Mouse (Mus musculus): Measurements from ENCODE around the gene Prickle1.

The Prickle1 gene

DNA sequence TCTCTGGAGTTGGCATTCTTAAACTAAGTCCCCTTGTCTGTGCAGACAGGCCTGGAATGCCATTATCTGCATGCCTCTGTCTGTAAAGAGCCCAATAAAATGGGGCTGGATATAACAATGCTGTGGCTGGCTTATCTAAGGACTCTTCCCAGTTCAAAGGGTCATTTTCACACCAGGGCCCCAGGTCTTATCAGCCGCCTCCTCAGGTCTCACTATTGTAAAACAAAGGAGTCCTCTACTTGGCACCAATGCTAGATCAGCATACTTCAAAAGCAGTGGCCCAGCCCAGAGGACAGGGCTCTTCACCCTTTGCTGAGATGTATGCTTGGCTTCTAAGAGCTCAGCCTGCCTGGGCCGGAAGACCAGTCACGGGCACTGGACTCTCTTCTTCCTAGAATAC is 56.3 kb downstream of the Prickle1 start:
- peak; percentile 84 for DNase-seq

DNA sequence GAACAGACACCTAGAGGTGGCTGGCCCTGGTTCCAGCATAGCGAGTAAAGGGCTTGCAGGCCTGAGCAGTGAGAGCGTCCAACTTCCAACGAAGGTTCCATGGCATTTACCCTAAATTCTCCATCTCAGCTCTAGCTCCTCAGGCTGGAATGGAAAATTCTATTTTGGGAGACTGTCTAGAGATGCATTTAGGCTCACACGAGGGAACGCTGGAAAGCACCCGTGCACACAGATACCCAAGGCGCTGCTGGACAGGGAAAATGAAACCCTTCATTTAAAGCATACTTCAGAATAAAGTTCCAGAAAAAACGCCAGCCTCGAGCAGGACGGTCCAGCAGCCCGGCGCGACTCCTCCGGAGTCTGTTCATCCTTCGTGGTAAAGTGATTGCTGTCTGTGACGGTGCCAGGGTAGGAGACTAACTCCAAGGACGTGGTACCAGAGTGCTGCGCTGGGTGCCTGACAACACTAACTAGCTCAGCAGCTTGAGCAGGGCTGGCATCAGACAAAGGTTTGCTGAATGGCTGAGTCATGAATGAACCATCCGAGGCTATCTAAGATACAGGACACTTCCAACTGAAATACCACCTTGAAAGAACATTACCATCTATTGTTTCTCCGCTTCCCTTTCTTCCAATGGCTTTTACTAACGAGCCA is 57.0 kb downstream of the Prickle1 start:
- peak; percentile 90 for DNase-seq

DNA sequence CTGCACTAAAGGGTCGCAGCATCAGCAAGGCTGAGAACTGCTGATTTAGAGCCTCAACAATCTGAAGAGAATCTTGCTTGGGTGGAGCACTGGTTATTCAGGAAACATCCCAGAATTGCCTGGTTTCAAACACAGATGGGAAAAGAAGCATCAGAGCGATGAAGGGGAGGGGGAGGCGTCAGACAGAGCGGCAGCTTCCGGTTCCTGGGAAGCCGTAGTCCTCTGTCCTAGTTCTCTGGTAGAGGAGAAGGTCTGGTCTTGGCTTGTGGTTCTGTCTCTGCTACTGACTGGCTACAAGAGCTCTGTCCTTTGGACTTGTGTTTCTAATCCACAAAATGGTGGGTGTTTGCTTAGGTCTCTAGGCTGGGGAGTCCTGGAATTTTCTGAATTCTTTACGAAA is 57.9 kb downstream of the Prickle1 start:
- DNase-seq: peak; percentile 91

DNA sequence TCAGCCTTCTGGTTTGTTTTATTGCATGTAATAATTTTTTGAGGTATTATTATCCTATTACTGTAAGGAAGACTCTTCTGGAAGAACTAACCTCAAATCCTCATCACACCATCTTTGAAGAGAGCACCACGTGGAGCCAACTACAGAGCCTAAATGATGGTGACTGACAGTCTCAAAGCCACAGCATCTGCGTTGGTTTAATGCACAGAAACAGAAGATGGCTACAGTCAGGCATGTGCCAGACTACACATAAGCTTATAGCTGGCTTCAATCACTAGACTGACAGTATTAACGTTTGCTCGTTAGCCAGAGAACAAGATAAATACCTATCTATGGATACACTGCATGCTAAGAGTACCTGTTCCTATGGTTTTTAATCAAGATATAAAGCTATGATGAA is 59.5 kb downstream of the Prickle1 start:
- DNase-seq: peak; percentile 18

DNA sequence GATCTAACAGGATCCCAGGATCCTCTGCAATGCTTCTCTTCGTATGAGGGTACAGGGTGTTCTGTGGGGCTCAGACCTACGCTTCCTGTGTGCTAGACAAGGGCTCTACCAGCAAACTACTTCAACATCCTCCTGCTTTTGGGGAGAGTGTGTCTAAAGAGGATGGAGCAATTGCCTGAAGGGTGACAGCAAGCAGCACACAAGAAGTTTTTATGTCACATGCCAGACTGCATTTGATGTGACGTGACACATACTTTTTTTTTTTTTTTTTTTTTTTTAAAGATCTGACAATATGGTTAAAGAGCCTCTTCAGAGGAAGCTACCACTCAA is 65.0 kb downstream of the Prickle1 start:
- no peak for DNase-seq

DNA sequence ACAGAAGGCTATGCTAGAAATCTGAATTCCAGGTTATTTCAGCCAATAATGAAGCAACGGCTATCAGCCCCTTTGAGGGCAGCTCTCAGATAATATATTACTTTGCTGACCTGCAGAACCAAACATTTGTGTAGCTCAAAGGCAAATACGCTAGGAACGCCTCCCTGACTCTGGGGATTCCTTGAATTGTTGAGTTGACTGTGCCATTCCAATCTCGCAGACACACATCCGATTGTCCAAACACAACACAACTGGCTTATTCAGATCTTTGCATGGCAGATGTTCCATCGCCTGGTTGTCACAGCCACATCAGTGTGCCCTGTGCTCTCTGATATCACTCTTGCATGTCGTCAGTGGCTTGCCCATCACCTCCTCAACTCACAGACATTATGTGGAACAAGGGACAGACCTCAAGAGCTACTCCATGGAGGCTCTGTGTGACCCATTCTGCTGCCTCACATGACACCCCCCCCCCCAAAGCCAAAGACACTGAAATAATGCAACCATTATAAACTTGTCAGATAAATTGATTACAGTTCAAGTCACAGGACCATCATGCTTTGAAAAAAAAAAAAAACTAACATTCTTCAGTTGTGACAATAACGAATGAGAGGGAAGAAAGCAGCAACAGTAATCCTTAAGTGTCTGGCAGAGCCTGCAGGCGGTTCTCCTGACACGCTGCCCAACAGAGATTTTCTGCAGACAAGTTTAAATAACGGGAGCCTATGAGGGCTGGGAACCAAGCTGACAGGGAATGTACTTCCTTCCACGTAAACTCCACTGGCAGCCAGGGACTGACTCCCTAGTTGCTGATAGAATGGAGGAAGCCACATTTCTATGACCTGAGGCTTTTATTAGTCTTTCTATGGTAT is 65.6 kb downstream of the Prickle1 start:
- DNase-seq: peak; percentile 89

DNA sequence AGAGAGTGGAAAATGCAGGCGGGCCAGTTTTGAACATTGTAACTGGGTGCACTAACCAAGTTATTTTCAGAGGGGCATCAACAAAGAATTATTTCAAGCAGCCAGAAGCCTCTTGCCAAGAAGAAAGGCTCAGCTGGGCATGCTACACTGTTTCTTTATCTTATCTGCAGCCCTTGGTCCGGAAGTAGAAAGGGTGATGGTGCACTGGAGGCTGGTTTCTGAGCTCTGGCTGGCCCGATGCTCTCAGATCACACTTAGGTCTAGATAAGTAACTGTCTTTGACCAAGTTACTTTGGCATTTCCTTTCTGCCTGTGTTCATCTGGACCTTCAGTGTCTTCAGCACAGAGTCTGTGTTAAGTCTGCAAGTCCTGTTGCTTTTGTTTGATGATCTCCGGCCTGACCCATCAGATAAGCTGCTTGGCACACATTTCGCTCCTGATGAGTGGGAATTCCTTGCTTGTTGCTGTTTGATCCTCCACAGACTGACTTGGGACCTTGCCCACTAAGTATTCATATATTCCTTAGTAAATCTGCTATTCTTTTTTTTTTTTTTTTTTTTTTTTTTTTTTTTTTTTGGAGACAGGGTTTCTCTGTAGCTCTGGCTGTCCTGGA is 70.3 kb downstream of the Prickle1 start:
- DNase-seq: peak; percentile 91

DNA sequence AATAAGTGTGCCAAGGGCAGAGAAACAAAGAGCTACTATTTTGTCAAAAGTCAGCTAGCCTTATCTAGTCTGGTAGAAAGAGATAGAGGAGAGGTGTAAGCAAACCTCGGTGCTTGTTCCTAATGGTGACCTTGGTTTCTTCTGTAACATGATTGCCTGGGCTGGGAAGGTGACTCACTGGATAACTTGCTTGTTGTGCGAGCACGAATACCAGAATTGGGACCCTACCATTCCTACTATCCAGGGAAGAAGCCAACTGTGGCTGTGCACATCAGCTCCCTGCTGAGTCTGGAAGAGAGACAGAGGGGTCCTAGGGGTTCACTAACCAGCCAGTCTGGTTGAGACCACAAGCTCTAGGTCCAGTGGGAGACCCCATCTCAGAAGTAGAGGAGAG is 73.9 kb downstream of the Prickle1 start:
- peak; percentile 80 for DNase-seq

DNA sequence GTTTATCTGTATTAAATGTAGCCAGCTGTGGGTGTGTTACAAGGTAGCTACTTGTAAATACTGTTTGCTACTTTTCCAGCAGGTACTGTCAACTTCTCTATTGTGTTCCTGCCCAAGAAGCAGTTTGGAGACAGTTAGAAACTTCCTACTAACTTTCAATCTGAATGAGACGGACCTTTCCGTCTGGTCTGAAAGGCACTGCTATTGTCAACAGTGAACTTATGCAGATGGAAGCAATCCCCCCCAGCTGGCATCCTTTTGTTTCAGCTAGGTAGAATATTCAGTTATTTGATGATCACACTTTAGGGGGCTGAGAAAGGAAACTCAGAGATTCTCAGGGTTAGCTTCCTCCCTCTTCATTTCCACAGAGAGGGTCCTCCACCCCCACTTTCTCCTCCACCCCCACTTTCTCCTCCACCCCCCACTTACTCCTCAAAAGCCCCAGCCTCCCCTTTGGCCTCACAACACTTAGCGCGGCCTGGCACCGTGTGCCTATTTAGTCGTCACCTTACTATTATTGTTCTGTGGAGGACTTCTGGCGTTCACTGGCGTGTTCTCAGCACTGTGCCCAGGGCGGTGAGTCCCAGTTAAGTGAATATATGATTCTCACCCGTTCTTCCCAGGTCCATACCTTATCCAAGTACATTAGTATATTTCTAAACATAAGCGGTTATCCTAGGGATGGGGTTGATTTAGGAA is 74.5 kb downstream of the Prickle1 start:
- DNase-seq: peak; percentile 90

DNA sequence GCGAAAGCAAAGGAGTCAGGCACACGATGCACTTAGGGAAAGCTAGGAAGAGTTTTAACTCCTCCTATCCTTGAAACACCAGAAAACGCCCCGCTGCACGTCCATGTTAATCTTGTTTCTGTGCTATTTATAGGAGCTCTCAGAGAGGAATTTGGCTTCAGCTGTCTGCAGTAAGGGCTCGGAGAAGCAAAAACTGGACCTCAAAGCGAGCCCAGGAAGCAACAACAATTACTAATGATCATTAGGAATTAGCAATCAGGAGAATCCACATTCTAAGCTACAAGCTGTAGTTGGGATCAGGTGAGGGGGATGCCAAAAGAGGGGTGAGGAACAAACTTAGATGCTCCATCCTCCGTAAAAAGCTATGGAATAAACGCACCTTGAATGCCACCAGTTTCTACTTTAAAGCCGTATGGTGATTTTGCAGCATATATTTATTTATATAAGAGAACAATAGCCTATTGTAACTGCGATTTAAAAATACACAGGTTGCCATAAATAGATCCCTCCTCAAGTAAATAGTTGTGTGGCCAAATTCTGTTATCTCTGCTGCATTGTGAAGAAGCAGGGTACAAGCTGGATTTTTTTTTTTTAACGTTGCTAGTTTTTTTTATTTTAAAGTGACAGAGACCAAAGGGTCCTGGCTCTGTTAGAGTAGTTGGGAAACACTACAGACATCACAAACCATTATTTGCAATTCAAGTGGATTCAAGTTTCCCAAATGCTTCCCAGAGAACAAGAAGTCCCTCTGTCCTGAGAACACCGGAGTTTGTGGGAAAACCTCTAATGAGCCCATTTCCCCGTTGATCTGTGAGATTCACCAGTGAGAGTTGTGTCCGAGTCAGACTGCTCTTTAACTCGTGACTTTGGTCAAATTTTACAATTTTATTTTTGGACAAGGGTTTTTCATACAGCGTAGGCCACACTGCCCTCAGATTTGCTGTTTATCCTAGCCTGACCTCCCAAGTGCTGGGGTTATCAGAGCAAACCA is 75.6 kb downstream of the Prickle1 start:
- DNase-seq: peak; percentile 95

DNA sequence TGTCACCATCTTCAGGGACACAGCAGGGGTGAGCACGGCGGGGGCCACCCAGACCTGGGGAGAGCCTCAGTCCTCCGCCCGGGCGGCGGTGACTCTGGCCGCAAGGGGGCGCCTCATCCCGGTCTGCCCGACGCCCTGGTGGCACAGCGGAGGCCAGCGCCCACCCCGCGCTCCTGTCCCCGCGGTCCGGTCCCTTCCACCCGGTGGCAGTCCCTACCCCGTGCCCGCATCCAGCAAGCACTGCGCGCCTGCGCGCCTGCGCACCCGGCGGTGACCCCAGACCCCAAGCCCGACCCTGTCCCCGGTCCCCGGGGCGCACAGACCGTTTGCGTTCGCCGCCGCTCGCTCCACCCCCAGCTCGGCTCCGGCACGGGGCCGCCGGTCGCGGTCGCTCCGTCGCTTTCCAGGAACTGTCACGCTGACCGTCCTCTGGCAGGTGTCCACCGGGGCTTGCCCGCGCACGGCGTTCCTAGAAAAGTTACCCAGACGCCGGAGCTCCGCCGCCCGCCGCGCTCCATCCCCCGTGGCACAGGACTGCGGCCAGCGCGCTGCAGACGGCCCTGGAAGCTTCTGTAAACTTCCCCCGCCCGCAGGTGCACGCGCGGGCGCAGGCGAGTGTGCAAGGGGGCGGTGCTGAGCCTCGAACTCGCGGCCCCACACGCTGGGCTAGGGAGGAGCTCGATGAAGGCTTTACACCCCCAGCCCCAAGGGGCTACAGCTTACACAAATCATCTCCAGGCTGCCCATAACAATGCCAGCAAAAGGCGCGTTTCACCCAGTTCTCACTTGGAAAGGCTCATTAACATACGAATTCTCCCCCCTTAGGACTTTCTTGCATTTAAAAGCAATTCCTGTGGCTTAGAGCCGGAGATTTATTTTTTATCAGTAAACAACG is 76.5 kb downstream of the Prickle1 start:
- DNase-seq: peak; percentile 99

DNA sequence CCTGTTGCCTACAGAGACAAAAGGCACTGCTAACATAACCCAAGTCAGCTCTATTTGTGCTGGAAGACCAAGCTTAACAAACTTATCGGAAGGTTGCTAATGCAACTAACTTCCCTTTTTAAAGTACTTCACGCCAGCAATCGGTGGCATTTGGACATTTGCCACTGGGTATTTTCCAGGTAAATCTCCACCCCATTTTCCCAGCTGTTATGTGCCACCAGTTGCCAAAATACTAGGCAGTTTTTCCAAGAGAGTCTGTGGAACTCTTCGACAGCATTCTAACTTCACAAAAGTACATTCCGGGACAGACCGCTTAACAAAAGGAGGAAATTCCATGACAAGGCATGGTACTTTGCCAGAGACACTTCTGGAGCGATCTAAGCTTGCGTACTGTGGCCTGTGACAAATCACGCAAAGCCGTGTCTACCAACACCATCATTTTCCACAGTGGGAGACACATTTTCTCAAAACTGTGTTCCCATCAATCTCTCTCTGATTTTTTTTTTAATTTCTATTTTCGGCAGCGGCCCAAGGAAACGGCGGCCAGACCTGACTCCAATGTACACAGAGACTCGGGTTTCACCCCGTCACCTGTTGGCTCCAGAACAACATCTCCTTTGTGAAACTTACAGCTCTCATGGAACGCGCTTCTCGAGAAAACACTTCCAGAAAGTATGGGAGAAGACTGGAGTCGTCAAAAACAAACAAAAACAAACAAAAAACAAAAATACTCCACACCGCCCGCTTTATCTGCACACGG is 77.4 kb downstream of the Prickle1 start:
- DNase-seq: peak; percentile 97

DNA sequence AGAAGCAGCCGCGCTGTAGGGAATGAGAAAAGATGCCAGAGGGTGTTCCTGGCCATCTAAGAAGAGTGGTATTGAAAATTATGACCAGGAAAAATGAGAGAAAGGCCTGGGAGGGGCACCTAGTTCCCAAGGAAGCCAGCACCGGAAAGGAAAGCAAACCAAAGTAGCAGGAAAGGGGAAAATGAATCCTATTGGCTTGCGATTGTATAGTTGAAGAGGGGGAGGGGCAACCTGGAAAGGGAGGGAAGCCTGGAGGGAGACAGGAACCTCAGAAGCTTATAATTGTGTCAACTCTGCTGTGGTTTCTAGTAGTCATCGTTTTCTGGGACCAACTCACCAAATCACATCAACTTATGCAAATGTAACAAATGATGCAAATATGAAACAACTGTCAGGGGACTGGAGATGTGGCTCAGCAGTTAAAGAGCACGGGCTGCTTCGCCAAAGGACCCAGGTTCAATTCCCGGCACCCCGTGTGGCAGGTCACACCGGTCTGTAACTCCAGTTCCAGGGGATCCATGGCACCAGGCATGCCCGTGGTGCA is 78.6 kb downstream of the Prickle1 start:
- DNase-seq: no peak

DNA sequence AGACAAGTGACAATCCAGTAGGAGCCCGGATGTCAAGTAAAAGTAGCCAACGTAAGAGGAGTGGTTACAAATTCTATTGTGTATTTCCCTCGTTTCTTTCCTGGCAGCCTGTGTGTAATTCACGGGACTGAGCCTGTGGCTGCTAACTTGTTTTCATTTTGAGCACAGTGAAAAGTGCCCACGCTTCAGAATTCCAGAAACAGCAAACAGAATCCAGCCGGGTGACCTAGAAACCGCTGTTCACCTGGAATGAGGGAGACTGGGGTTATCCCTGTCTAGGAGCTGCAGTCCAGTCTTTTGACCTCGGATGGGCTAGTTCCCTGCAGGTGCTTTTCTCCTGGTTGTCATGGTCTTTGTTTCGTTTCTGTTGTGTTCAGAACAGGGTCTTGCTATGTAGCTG is 80.4 kb downstream of the Prickle1 start:
- no peak for DNase-seq

DNA sequence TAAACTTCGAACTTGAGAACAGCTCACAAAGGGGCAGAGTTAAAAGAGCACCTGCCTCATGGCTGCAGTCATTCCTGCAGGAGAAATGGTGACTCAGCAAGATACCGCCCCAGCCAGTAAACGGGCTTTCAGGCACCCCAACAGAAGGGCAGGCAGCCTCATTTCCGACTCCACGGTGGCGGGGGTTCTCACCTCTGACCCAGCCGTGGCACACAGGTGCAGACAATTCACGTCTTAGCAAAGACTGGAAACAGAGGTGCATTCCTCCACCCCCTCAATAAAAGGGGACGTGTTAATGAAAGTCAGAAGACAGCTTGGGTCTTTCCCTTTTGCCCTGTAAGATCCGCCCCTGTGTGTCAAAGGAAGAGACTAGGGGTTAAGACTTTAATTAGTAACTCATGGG is 81.8 kb downstream of the Prickle1 start:
- DNase-seq: no peak

DNA sequence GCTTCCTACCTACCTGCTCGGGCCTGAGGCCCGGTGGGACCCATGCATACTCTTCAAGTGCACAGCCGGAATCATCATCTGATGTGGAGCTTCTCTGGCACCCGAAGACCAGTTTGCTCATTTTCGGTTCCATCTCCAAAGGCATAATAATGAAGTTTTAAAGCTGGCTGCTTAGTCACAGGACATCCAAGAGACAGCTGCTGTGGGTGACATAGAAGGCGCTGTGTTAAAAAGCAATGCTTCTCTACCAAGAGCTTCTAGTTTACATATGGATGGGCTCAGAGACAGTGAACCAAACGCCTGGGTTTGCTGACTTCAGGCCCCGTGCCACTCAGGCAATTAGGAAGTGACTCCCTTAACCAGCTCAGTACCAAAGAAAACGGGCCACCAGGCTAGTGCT is 83.3 kb downstream of the Prickle1 start:
- no peak for DNase-seq

DNA sequence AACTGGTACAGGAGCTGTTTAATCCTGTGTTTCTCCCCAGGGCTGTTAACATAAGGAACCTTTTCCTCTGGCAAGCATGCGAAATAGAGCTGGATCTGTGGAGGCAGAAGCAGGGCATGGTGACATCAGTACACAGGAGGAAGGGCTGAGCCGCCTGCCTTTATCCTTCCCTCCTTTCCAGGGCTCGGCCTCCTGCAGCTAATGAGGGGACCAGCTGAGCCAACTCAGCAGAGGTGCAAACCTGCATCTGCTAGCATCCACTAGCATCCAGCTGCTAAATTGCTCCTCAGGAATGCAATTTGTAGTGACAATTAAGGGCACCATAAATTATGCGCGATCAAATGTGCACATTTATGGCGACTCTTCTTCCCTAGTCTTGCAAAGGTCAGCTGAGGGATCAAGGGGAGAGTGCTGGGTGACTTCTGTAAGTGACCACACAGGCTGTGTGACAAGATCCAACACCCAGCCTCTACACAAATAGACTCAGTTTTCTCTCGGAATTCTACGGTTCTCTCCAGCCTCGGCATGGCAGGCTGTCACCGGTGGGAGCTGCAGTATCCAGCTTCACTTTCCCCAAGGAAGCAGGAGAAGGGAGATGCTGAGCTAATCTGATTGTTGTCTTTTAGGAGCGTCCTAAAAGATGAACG is 84.9 kb downstream of the Prickle1 start:
- no peak for DNase-seq

DNA sequence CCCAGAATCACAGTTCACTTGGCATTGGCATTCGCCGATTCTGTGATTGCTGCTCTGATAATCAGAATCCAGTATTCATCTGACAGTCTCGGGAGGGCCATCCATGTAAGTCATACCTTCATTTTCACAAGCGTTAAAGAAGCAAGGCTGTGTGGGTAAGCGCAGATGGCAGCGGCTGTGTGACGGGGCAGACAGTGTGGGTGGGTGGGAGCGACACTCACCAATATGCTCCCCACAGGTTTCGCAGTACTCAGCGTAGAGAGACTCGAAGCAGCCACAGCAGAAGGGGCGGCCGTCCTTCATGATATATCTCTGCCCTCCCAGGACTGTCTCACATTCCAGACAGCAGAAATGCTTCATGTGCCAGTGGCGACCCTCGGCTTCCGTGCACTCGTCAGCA is 90.9 kb downstream of the Prickle1 start:
- no peak for DNase-seq

DNA sequence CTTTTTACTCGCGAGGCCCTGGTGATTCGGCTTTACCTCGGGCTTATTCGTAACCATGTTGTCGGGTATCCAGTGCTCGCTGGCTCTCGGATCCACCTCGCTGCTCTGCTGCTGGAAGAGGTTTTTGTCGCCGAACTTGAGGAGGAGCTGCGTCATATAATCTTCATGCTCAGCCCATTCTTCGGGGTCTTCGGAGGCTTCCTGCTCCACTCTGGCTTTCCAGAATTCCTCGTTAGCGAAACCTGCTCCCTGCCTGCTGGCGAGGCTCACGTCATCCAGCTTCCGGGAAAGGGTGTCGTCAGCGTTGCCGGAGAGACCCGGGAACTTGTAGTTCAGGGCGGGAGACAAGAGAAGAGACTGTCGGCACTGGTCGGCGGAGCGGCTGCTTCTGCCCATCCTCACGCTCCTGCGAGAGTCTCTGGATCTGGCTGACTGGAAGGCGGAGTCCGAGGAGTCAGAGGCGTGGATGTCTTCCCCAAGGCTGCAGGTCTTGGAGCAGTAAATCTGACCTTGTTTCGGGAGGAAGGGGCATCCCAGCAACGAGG is 92.4 kb downstream of the Prickle1 start:
- DNase-seq: peak; percentile 90
